Mouse (Mus musculus): Measurements from ENCODE around the gene Nde1. TPM values are rescaled to one million over a fixed set of nuclear protein-coding genes. Genes with fewer than 3 reads are reported as not detected.
A peak's percentile ranks its signal among the peaks of the same experiment; 100 is the strongest.
"Not testable (repeated sequence)": the region's sequence is repeated elsewhere in the genome, so short reads cannot be mapped to it uniquely, and the experiment has no call there.

Gene Nde1
- polyA plus RNA-seq, 1 experiment from 2014 or later, result 85.7 TPM

DNA sequence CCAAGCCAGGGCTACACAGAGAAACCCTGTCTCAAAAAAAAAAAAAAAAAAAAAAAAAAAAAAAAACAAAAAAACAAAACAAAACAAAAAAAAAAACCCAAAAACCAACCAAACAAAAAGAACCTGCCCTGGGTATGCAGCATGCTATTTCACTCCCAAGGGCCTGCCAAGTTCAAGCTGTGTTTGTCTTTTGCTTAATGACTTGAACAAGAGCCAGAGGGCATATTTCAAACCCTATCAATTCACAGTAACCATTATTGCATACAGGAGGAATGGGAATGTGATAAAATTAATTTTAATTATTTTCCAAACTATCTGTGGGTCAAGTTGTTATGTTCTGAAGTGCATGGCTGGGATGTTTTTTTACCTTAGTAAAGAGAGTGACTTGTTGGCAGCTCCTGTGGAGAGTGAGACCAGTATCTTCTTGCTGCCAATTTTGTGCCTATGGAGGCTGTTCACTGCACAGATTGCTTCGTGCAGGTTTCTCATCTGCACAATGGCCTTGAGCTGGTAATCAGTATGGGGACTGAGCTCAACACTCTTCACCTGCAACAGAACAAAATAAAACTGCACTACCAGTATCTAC is 25.0 kb upstream of the Nde1 start:
- no peak overlapping the region for H3K4me2 ChIP-seq
- H3K36me3 ChIP-seq, result peaks cover 54% of the 10 kb centered on the region
- 83% methylated on average over 1 of the region's 1 CpGs for WGBS
- H3K4me1 ChIP-seq, result no peaks in the 10 kb centered on the region
- no peak overlapping the region for H3K9ac ChIP-seq
- no peaks in the 10 kb centered on the region for H3K27me3 ChIP-seq (replicated peaks)
- no peaks in the 10 kb centered on the region for H3K9me3 ChIP-seq
- no peak overlapping the region for H3K4me3 ChIP-seq (replicated peaks)
- no peak for ATAC-seq (ENCODE audit: insufficient read depth, low FRiP score, low read depth)
- H3K27ac ChIP-seq, result no peak overlapping the region

DNA sequence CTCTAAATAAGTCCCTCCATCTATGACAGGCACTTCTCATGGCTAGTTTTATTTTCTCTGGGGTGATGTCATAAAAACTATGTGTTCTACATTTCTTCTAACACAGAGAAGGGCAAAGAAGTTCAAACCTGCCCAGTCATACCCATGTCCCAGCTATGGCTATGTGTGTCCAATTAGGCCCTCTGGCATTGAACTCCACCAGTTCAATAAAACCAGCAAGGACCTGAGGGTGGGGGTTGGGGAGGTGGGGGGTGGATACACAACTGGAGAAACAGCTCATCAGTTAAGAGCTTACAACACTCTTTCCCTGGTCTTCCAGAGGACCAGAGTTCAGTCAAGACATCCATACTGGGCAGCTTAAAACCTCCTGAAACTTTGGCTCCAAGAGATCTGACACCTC is 24.0 kb upstream of the Nde1 start:
- Histone ChIP-seq H3K9ac (no peak overlapping the region), H3K9me3 (no peaks in the 10 kb centered on the region), H3K27me3 (replicated peaks) (no peaks in the 10 kb centered on the region), H3K4me2 (no peak overlapping the region), H3K4me3 (replicated peaks) (no peak overlapping the region), H3K4me1 (no peaks in the 10 kb centered on the region), H3K36me3 (peaks cover 57% of the 10 kb centered on the region), H3K27ac (no peak overlapping the region)
- ATAC-seq (ENCODE audit: insufficient read depth, low FRiP score, low read depth), result no peak

GRCm38 (mm10) chr16:14143298-14143697 is 19.8 kb upstream of the Nde1 start:
- Histone ChIP-seq H3K4me2 (no peak overlapping the region), H3K4me1 (no peaks in the 10 kb centered on the region), H3K27ac (no peak overlapping the region), H3K9ac (no peak overlapping the region), H3K27me3 (replicated peaks) (no peaks in the 10 kb centered on the region), H3K9me3 (no peaks in the 10 kb centered on the region), H3K36me3 (peaks cover 57% of the 10 kb centered on the region), H3K4me3 (replicated peaks) (no peak overlapping the region)
- ATAC-seq (ENCODE audit: insufficient read depth, low FRiP score, low read depth), result no peak
- WGBS, result 59% methylated on average over 3 of the region's 3 CpGs

GRCm38 (mm10) chr16:14147712-14148111 is 15.4 kb upstream of the Nde1 start:
- Histone ChIP-seq H3K4me1 (no peaks in the 10 kb centered on the region), H3K4me3 (replicated peaks) (no peak overlapping the region), H3K36me3 (peaks cover 40% of the 10 kb centered on the region), H3K9me3 (no peaks in the 10 kb centered on the region), H3K27ac (no peak overlapping the region), H3K9ac (no peak overlapping the region), H3K4me2 (no peak overlapping the region), H3K27me3 (replicated peaks) (no peaks in the 10 kb centered on the region)
- ATAC-seq (ENCODE audit: insufficient read depth, low FRiP score, low read depth), result no peak

DNA sequence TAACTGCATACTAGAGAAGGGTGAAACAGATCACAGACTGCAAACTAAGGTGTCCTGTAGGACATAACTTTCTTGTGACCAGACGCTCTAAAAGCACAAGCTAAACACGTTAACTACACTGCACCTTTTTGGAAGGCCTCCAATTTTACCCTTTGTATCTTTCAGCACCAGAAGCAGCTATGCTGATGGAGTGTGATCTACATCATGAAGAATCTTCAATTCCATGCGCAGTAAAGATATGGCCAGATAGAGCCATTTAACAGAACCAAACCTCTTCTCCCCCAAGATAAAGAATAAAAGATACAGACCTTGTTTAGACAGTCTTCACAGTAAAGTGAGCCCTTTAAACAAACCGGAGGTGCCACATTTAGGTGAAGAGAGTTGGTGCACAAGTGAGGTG is 11.4 kb upstream of the Nde1 start:
- WGBS, result 86% methylated on average over 4 of the region's 4 CpGs
- Histone ChIP-seq H3K4me1 (no peaks in the 10 kb centered on the region), H3K4me3 (replicated peaks) (no peak overlapping the region), H3K4me2 (no peak overlapping the region), H3K27me3 (replicated peaks) (no peaks in the 10 kb centered on the region), H3K9ac (no peak overlapping the region), H3K9me3 (no peaks in the 10 kb centered on the region), H3K27ac (no peak overlapping the region), H3K36me3 (peaks cover 22% of the 10 kb centered on the region)
- no peak for ATAC-seq (ENCODE audit: insufficient read depth, low FRiP score, low read depth)

GRCm38 (mm10) chr16:14155638-14156037 is 7.4 kb upstream of the Nde1 start:
- not testable (repeated sequence) for H3K4me2 ChIP-seq; H3K27me3 ChIP-seq (replicated peaks); H3K4me1 ChIP-seq; ATAC-seq (ENCODE audit: insufficient read depth, low FRiP score, low read depth); H3K9me3 ChIP-seq; H3K27ac ChIP-seq; H3K4me3 ChIP-seq (replicated peaks); H3K9ac ChIP-seq
- H3K36me3 ChIP-seq, result peaks cover 13% of the 10 kb centered on the region
- WGBS, result 64% methylated on average over 1 of the region's 2 CpGs

DNA sequence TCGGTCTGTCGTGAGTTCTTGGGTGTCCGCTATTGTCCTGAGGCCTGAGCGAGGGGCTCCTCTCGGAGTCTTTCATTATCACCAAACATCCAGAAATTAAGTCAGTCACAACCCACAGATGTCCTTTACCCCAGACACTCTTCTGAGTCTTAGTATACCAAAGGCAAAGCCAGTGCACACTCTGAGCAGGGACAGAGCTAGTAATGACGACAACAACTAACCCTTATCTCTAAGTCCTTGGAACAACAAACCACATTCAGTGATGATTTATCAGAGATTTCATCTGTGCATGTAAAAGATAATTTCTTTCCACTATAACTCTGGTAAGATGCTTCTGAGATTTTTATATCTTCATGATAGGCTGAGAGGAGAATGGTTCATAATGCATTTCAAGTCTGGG is 6.8 kb upstream of the Nde1 start:
- ATAC-seq (ENCODE audit: insufficient read depth, low FRiP score, low read depth), result no peak
- no peak overlapping the region for H3K9ac ChIP-seq
- H3K9me3 ChIP-seq, result no peaks in the 10 kb centered on the region
- H3K36me3 ChIP-seq, result peaks cover 11% of the 10 kb centered on the region
- 79% methylated on average over 6 of the region's 6 CpGs for WGBS
- H3K4me2 ChIP-seq, result no peak overlapping the region
- H3K4me1 ChIP-seq, result peaks cover 6% of the 10 kb centered on the region; the same call in 1 of the 2 replicates
- H3K27me3 ChIP-seq (replicated peaks), result no peaks in the 10 kb centered on the region
- H3K27ac ChIP-seq, result no peak overlapping the region
- H3K4me3 ChIP-seq (replicated peaks), result no peak overlapping the region

- 7% methylated on average over 7 of the region's 7 CpGs for WGBS
- peaks cover 6% of the 10 kb centered on the region; the same call in 1 of the 2 replicates for H3K4me1 ChIP-seq
- peak overlapping the region; percentile 80 for H3K4me3 ChIP-seq (replicated peaks)
- no peaks in the 10 kb centered on the region for H3K9me3 ChIP-seq
- H3K4me2 ChIP-seq, result peak overlapping the region; percentile 67
- H3K27ac ChIP-seq, result peak overlapping the region; percentile 81
- H3K36me3 ChIP-seq, result no peaks in the 10 kb centered on the region
- no peaks in the 10 kb centered on the region for H3K27me3 ChIP-seq (replicated peaks)
- H3K9ac ChIP-seq, result peak overlapping the region; percentile 66; the same call in 1 of the 2 replicates
- ATAC-seq (ENCODE audit: insufficient read depth, low FRiP score, low read depth), result no peak
Observed at GRCm38 (mm10) chr16:14158536-14158935, 4.5 kb upstream of the Nde1 start.

- peak; percentile 91 for ATAC-seq (ENCODE audit: insufficient read depth, low FRiP score, low read depth)
- Histone ChIP-seq H3K27ac (peak overlapping the region; percentile 99), H3K4me1 (peaks cover 10% of the 10 kb centered on the region; the same call in 1 of the 2 replicates), H3K4me3 (replicated peaks) (peak overlapping the region; percentile 80), H3K9me3 (no peaks in the 10 kb centered on the region), H3K4me2 (peak overlapping the region; percentile 70), H3K36me3 (no peaks in the 10 kb centered on the region), H3K9ac (peak overlapping the region; percentile 77), H3K27me3 (replicated peaks) (no peaks in the 10 kb centered on the region)
- under 1% methylated on average over 58 of the region's 58 CpGs for WGBS
Observed at GRCm38 (mm10) chr16:14158936-14159745, 3.9 kb upstream of the Nde1 start.

DNA sequence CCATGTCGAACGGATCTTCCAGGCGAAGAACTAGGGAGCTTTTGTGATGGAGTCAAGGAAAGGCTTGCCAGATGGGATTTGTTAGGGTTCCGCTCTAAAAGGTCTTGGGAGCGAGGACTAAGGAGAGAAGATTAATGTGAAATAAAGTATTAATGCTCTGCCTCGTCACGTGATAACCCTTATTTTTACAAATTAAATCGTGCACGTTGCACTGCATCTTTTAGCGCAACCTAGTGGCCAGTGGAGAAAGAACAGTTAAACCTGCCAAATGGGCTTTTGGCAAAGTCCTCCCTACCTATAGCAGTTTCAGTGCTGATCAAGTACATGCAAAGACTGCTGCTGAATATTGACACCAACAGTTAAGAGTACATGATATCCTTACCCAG is 3.3 kb upstream of the Nde1 start:
- Histone ChIP-seq H3K36me3 (no peaks in the 10 kb centered on the region), H3K4me1 (peaks cover 10% of the 10 kb centered on the region; the same call in 1 of the 2 replicates), H3K4me3 (replicated peaks) (peak overlapping the region; percentile 80), H3K4me2 (peak overlapping the region; percentile 70), H3K9me3 (no peaks in the 10 kb centered on the region), H3K27me3 (replicated peaks) (no peaks in the 10 kb centered on the region), H3K27ac (peak overlapping the region; percentile 99), H3K9ac (peak overlapping the region; percentile 77)
- WGBS, result under 1% methylated on average over 10 of the region's 10 CpGs
- no peak for ATAC-seq (ENCODE audit: insufficient read depth, low FRiP score, low read depth)

DNA sequence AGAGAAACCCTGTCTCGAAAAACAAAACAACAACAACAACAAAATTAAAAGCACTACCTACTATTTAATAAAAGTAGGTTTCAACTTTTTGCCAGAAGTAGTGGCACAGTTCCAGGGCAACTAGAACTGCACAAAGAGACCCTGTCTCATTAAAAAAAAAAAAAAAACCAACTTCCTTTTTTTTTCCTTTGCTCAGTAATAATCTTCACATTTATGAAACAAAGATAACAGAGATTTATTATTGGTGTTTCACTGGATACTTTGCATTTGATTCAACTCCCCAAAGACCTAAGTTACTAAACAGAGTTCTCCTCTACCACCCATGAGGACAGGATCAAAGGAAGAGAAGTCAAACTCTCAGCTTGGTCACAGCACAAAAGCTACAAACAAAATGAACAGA is 2.1 kb upstream of the Nde1 start:
- H3K9ac ChIP-seq, result no peak overlapping the region
- H3K4me1 ChIP-seq, result peaks cover 10% of the 10 kb centered on the region; the same call in 1 of the 2 replicates
- H3K27me3 ChIP-seq (replicated peaks), result no peaks in the 10 kb centered on the region
- H3K36me3 ChIP-seq, result no peaks in the 10 kb centered on the region
- ATAC-seq (ENCODE audit: insufficient read depth, low FRiP score, low read depth), result no peak
- H3K4me2 ChIP-seq, result no peak overlapping the region
- 83% methylated on average over 1 of the region's 1 CpGs for WGBS
- no peaks in the 10 kb centered on the region for H3K9me3 ChIP-seq
- no peak overlapping the region for H3K27ac ChIP-seq
- H3K4me3 ChIP-seq (replicated peaks), result no peak overlapping the region

GRCm38 (mm10) chr16:14163731-14164130 is 656 bp downstream of the Nde1 start:
- Histone ChIP-seq H3K36me3 (0 out of 2 replicates have a peak, but pooled peaks cover 7% of the 10 kb centered on the region), H3K4me1 (peaks cover 5% of the 10 kb centered on the region; the same call in 1 of the 2 replicates), H3K27ac (peak overlapping the region; percentile 89), H3K9me3 (no peaks in the 10 kb centered on the region), H3K27me3 (replicated peaks) (no peaks in the 10 kb centered on the region), H3K9ac (peak overlapping the region; percentile 62), H3K4me3 (replicated peaks) (peak overlapping the region; percentile 65), H3K4me2 (peak overlapping the region; percentile 73)
- 2% methylated on average over 10 of the region's 10 CpGs for WGBS
- ATAC-seq (ENCODE audit: insufficient read depth, low FRiP score, low read depth), result no peak

All from stomach, embryonic 15.5 days (tissue).